Mouse (Mus musculus): ENCODE results near the gene Phc2. TPM values are rescaled to one million over a fixed set of nuclear protein-coding genes. Genes with fewer than 3 reads are reported as not detected.

The Phc2 gene
- total RNA-seq, 1 experiment from 2014 or later: 15.0 TPM

DNA sequence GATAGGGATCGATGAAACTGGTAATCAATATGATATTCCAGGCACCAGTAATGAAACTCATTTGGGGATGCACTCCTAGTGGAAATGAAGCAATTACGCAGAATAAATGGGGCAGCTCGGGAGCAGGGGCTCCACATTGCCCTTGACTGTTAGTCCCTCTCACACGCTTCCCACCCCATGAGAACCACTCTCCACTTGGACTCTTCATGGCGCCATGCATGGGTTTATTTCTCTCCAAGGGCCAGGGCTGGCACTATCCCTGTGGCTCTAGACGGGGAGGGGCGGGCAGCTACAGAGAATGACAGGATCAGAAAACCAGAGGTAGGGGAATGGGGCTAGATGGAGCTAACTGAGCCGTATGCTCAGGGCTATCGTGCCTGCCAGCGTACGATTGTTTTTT lies 29.6 kb downstream of the Phc2 start:
- ATAC-seq (replicated peaks; ENCODE audit: insufficient number of reproducible peaks, low FRiP score, low TSS enrichment, poor library complexity, severe bottlenecking): no peak

GRCm38 (mm10) chr4:128688513-128688913 lies 34.0 kb downstream of the Phc2 start:
- ATAC-seq (replicated peaks; ENCODE audit: insufficient number of reproducible peaks, low FRiP score, low TSS enrichment, poor library complexity, severe bottlenecking): no peak

- no peak for ATAC-seq (replicated peaks; ENCODE audit: insufficient number of reproducible peaks, low FRiP score, low TSS enrichment, poor library complexity, severe bottlenecking)
Observed at GRCm38 (mm10) chr4:128688976-128689375, 34.5 kb downstream of the Phc2 start.

DNA sequence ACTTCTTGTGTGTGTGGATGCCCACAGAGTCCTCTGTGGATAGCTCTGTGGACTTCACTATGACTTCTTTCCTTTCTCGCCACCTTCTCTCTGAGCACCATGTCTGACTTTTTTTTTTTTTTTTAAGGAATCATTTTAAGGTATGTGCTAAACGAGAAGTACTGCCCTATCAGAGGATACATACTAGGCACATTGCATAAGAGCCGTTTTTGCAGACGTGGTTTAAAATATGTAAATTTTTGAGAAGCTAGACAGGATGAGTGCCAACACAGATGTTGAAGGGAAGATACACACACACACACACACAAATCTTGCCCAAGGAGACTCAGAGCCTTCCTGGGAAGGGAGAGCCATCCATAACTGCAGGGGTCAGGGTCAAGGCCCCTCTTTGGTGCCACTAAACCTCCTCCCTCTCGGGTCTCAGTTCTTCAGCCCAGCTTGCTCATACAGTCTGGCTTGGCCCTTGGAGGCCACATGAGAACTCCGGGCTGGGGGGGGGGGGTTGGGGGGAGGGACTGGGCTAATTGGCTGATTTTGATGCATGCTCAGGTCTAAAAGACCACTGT lies 35.3 kb downstream of the Phc2 start:
- no peak for ATAC-seq (replicated peaks; ENCODE audit: insufficient number of reproducible peaks, low FRiP score, low TSS enrichment, poor library complexity, severe bottlenecking)

- no peak for ATAC-seq (replicated peaks; ENCODE audit: insufficient number of reproducible peaks, low FRiP score, low TSS enrichment, poor library complexity, severe bottlenecking)
Observed at GRCm38 (mm10) chr4:128691195-128691594, 36.7 kb downstream of the Phc2 start.

GRCm38 (mm10) chr4:128692149-128692925 lies 37.8 kb downstream of the Phc2 start:
- ATAC-seq (replicated peaks; ENCODE audit: insufficient number of reproducible peaks, low FRiP score, low TSS enrichment, poor library complexity, severe bottlenecking): no peak; the same call in 1 of the 2 replicates

DNA sequence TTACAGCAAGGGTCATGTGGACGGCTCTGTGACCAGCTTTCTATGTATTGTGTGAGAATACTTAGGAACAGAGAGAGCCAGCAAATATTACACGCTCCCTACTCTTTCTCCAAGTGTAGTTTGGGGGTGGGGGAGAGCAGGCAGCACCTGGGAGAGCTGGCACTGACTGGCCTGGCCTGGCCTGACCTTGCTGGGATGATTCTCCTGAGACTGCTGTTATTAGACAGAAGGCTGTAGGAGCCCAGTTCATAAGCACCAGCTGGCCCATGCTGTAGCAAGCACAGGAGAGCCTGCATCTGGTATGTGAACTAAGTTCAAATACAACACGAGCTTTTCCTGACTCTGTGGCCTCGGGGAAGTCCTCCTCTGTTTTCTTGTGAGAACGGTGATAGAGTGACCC lies 38.7 kb downstream of the Phc2 start:
- no peak for ATAC-seq (replicated peaks; ENCODE audit: insufficient number of reproducible peaks, low FRiP score, low TSS enrichment, poor library complexity, severe bottlenecking)

DNA sequence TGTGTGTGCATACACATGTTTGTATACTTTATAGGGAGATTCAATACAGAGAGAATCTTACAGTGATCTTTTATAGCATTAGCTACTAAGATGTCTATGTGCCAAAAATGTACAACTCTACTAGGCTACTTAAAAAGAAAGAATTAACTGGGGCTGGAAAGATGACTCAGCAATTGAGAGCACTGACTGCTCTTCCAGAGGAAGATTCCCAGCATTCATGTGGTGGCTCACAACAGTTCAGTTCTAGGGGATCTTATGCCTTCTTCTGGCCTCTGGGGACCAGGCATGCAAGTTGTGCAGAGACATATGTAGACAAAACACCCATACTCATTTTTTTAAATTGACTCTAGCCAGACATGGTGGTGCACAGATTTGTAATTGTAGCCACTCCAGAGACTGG lies 39.8 kb downstream of the Phc2 start:
- no peak for ATAC-seq (replicated peaks; ENCODE audit: insufficient number of reproducible peaks, low FRiP score, low TSS enrichment, poor library complexity, severe bottlenecking)

DNA sequence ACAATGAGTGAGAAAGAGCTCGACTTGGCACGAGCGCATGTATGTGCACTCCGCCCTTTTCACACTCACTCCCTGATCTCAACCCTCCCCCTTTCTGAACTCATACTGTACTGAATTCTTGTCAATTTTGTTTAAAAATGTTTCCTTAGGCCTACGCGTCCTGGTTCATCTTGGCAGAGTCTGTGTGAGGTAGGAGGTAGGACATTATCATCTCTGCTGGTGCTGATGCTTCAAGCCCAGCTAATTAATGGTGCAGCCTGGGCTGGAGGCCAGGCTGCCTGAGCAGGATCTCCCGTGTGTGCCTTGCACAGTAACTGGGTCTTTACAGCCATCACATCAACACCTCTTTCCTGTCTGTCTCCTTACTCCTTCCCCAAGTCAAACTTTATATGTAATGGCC lies 40.6 kb downstream of the Phc2 start:
- no peak for ATAC-seq (replicated peaks; ENCODE audit: insufficient number of reproducible peaks, low FRiP score, low TSS enrichment, poor library complexity, severe bottlenecking)

- no peak for ATAC-seq (replicated peaks; ENCODE audit: insufficient number of reproducible peaks, low FRiP score, low TSS enrichment, poor library complexity, severe bottlenecking)
Observed at GRCm38 (mm10) chr4:128698011-128698861, 43.7 kb downstream of the Phc2 start.

- ATAC-seq (replicated peaks; ENCODE audit: insufficient number of reproducible peaks, low FRiP score, low TSS enrichment, poor library complexity, severe bottlenecking): no peak
Observed at GRCm38 (mm10) chr4:128699916-128700315, 45.4 kb downstream of the Phc2 start.

DNA sequence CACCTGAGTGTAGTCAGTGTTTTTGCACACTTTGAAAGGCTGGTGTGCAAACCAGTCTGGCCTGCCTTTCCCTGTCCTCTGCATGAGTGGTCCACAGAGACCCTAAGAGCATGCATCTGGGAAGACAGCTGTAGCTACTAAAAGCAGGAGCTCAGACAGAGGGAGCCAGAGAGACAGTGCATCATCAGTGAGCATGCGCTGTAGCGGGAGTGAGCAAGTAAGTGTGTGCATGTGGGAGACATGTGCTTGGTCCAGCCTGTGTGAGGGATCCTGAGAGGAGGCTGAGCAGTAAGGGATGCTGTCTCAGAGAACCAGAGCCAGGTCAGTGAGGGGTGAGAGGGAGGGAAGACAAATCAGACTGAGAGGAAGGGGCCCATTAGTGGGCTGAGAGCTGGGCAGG lies 46.0 kb downstream of the Phc2 start:
- ATAC-seq (replicated peaks; ENCODE audit: insufficient number of reproducible peaks, low FRiP score, low TSS enrichment, poor library complexity, severe bottlenecking): no peak

DNA sequence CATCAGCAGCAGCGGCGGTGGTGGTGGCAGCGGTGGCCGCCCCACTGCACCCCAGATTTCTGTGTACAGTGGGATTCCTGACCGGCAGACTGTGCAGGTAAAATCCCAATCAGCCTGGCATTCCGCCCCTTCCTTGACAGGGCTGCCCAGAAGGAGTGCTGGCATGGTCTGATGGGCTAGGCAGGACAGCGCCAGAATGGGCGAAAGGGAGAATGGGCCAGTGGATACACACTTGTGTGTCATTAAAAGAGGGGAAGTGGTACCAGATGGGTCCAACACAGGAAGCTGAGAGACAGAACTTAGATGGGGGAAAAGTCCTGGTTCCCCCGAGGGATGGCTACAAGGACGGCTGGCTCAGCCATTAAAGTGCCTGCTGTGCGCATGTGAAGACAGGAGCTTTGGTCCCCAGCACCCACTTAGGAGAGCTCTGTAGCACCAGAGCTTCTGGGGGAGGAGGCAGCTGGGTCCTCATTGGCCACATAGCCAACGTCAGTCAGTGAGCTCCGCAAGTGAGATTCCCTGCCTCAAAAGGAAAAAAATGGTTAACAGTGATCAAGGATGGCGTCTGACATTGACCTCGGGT lies 50.7 kb downstream of the Phc2 start:
- ATAC-seq (replicated peaks; ENCODE audit: insufficient number of reproducible peaks, low FRiP score, low TSS enrichment, poor library complexity, severe bottlenecking): no peak

- no peak for ATAC-seq (replicated peaks; ENCODE audit: insufficient number of reproducible peaks, low FRiP score, low TSS enrichment, poor library complexity, severe bottlenecking)
Observed at GRCm38 (mm10) chr4:128706626-128707025, 52.1 kb downstream of the Phc2 start.

GRCm38 (mm10) chr4:128707384-128707783 lies 52.9 kb downstream of the Phc2 start:
- no peak for ATAC-seq (replicated peaks; ENCODE audit: insufficient number of reproducible peaks, low FRiP score, low TSS enrichment, poor library complexity, severe bottlenecking)

GRCm38 (mm10) chr4:128709061-128709780 lies 54.7 kb downstream of the Phc2 start:
- no peak for ATAC-seq (replicated peaks; ENCODE audit: insufficient number of reproducible peaks, low FRiP score, low TSS enrichment, poor library complexity, severe bottlenecking)

DNA sequence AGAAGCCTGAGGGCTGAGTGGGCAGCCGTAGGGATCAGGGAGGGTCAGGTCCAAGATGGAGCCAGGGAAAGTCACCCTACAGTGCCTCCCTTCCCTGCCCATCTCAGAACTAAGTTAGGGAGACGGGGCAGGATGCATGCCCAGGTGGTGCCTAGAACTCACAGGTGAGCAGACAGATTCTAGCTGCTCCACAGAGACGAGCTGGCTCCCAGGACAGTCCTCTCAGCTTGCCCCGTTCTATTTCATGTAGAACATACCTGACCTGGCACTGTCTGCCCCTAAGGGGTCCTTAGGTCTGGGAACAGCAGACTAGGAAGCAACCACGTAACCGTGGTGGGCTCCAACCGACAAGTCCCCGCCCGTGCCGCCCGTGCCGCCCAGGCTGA lies 55.3 kb downstream of the Phc2 start:
- no peak for ATAC-seq (replicated peaks; ENCODE audit: insufficient number of reproducible peaks, low FRiP score, low TSS enrichment, poor library complexity, severe bottlenecking)

DNA sequence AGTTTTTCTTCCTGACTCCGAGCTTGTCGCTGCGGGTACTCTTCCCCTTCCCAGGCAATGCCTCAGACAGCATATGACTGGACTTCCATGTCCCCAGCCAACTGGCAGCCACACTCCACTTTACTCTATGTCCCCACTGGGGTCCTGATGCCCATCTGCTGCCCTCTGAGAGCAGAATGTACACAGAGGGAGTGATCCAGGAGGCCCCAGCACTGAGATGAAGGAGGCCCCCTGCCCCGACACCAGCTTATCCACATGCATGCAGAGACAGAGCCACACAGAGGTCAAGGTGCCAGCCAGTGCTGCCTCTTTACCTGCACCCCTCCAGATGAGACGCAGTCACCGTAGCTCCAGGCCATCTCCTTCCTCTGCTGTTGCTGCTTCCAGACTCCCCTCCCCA lies 55.8 kb downstream of the Phc2 start:
- ATAC-seq (replicated peaks; ENCODE audit: insufficient number of reproducible peaks, low FRiP score, low TSS enrichment, poor library complexity, severe bottlenecking): no peak

DNA sequence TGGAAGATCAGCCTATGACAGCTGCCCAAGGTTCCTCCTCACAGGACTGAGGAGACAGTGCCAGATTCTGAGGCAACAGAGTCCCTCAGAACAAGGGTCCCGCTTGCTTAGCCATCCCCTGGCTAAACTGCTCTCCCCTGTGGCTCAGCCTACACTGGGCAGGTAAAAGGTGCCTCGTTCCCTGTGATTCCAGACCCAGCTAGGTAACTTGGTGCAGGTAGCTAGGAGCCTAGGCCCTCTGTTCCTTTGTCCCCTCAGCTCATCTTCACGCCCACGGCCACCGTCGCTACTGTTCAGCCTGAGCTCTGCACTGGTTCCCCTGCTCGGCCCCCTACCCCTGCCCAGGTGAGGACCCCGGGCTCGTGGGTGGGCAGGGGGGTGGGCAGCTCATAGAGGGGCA lies 56.3 kb downstream of the Phc2 start:
- no peak for ATAC-seq (replicated peaks; ENCODE audit: insufficient number of reproducible peaks, low FRiP score, low TSS enrichment, poor library complexity, severe bottlenecking)

Measured in monocyte, adult 5-6 weeks (primary cell).